Mouse (Mus musculus) kidney, embryonic 16.5 days (tissue): ENCODE measurements around the gene Gpr182. TPM values are rescaled to one million over a fixed set of nuclear protein-coding genes. Genes with fewer than 3 reads are reported as not detected.
"Not testable (repeated sequence)": the region's sequence is repeated elsewhere in the genome, so short reads cannot be mapped to it uniquely, and the experiment has no call there.

Source experiments
- ATAC-seq: fragments of 200-750 bp; cut with Nextera tagmentation; 2 replicates; pipeline ENCODE4 v1.8.0; 2017; ENCODE audit warnings: moderate TSS enrichment; ENCODE audit not compliant: low FRiP score, low TSS enrichment
- H3K27ac ChIP-seq: fragments of 300-500 bp; sonication (generic); 2 replicates; pipeline ENCODE4 v1.5.1; 2014; ENCODE audit warnings: low read length
- H3K27me3 ChIP-seq: fragments of 300-500 bp; sonication (generic); 2 replicates; pipeline ENCODE4 v1.6.1; 2014; ENCODE audit warnings: low read length, control low read depth, mixed read lengths; ENCODE audit not compliant: insufficient read depth
- H3K36me3 ChIP-seq: fragments of 300-500 bp; sonication (generic); 2 replicates; pipeline ENCODE4 v1.6.1; 2014; ENCODE audit warnings: low read length, control low read depth, mixed read lengths; ENCODE audit not compliant: insufficient read depth
- H3K4me1 ChIP-seq: fragments of 300-500 bp; sonication (generic); 2 replicates; pipeline ENCODE4 v1.6.1; 2014; ENCODE audit warnings: low read length, control low read depth, mixed read lengths; ENCODE audit not compliant: insufficient read depth
- H3K4me2 ChIP-seq: fragments of 300-500 bp; sonication (generic); replicated peaks from 2 replicates; pipeline ENCODE4 v1.6.1; 2014; ENCODE audit warnings: low read depth, low read length
- H3K4me3 ChIP-seq: fragments of 300-500 bp; sonication (generic); 2 replicates; pipeline ENCODE4 v1.5.1; 2014; ENCODE audit warnings: mild to moderate bottlenecking, low read length
- H3K9ac ChIP-seq: fragments of 300-500 bp; sonication (generic); replicated peaks from 2 replicates; pipeline ENCODE4 v1.6.1; 2014; ENCODE audit warnings: low read length
- H3K9me3 ChIP-seq: fragments of 300-500 bp; sonication (generic); 2 replicates; pipeline ENCODE4 v1.6.1; 2016; ENCODE audit warnings: low read length, control low read depth
- WGBS: fragments of 180-500 bp; shearing (Covaris S2); extraction: QIAGEN DNeasy Blood & Tissue Kit; methylation state at CpG from one replicate; pipeline ENCODE4 v1.1.7; 2014; 5-methylcytosine and 5-hydroxymethylcytosine counted together
- polyA plus RNA-seq: library from polyadenylated mRNA; unstranded; fragments of >200 nt; fragmentation: Nextera tagmentation; extraction: Ambion mirVana; gene quantifications from 2 replicates; pipeline ENCODE4 v1.2.1, GENCODE M21; 2015

Gpr182 gene
- polyA plus RNA-seq = 10.7 and 11.9 TPM in 2 replicates

- Histone ChIP-seq H3K4me3 (peak within 1 kb of the TSS; percentile 35), H3K4me2 (peak within 1 kb of the TSS; percentile 40), H3K9me3 (no peaks in the 10 kb centered on the region), H3K27me3 (no peaks in the 10 kb centered on the region), H3K27ac (peak within 1 kb of the TSS; percentile 32; the same call in 1 of the 2 replicates), H3K9ac (peak within 1 kb of the TSS; percentile 37), H3K36me3 (peaks cover 7% of the 10 kb centered on the region; the same call in 1 of the 2 replicates), H3K4me1 (peaks cover 49% of the 10 kb centered on the region)
- peak; percentile 20; the same call in 1 of the 2 replicates for ATAC-seq
- WGBS = 35% methylated on average over 8 of the region's 8 CpGs
Observed at GRCm38 (mm10) chr10:127751548-127751947, at the start of gene Gpr182. TSS of gene Gpr182 (minus strand) at chr10:127751732.

- Histone ChIP-seq H3K27ac (no peak within 1 kb of the TSS), H3K27me3 (no peaks in the 10 kb centered on the region), H3K9ac (no peak within 1 kb of the TSS), H3K4me3 (no peak within 1 kb of the TSS), H3K4me1 (no peaks in the 10 kb centered on the region), H3K36me3 (no peaks in the 10 kb centered on the region), H3K4me2 (no peak within 1 kb of the TSS), H3K9me3 (peaks cover 4% of the 10 kb centered on the region)
- ATAC-seq = no peak
- 78% methylated on average over 6 of the region's 6 CpGs for WGBS
Observed at GRCm38 (mm10) chr10:127800891-127801290, 49.4 kb upstream of the Gpr182 start, which contains the start of gene Rdh16. TSS of gene Rdh16 (plus strand) at chr10:127801152.

GRCm38 (mm10) chr10:127799295-127799694, 47.8 kb upstream of the Gpr182 start:
- Histone ChIP-seq H3K9me3 (peaks cover 4% of the 10 kb centered on the region), H3K27me3 (no peaks in the 10 kb centered on the region), H3K4me1 (no peaks in the 10 kb centered on the region), H3K36me3 (no peaks in the 10 kb centered on the region), H3K4me3 (no peak overlapping the region), H3K4me2 (no peak overlapping the region), H3K9ac (no peak overlapping the region), H3K27ac (no peak overlapping the region)
- 80% methylated on average over 1 of the region's 1 CpGs for WGBS
- peak; percentile 59; the same call in 1 of the 2 replicates for ATAC-seq

DNA sequence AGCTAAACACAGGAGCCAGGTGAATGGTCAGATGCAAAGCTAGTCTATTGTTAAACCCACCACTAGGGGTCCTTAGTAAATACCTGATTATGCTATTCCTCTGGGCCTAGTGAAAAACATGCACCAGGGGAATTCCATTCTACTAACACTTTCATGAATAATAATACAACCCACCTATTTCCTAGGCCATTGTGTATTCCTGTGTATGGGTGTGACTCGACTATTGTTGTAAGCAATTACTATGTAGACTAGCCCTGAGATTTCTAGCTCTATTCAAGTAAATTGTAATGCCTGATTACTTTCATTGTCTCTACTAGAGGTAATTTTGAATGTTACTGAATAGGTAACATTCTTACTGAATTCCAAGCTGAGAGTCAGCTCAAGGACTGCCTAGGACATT, 33.9 kb upstream of the Gpr182 start:
- not testable (repeated sequence) for H3K9me3 ChIP-seq, H3K36me3 ChIP-seq, H3K4me3 ChIP-seq, H3K4me2 ChIP-seq, H3K4me1 ChIP-seq, ATAC-seq, H3K9ac ChIP-seq, H3K27me3 ChIP-seq, H3K27ac ChIP-seq
- WGBS = 86% methylated on average over 1 of the region's 1 CpGs

GRCm38 (mm10) chr10:127782321-127782720, 30.8 kb upstream of the Gpr182 start:
- ATAC-seq, H3K36me3 ChIP-seq, H3K4me2 ChIP-seq, H3K27ac ChIP-seq, H3K9me3 ChIP-seq, H3K27me3 ChIP-seq, H3K9ac ChIP-seq, H3K4me1 ChIP-seq, H3K4me3 ChIP-seq: not testable (repeated sequence)
- WGBS = 97% methylated on average over 17 of the region's 17 CpGs

- H3K4me3 ChIP-seq = no peak within 1 kb of the TSS
- no peak within 1 kb of the TSS for H3K4me2 ChIP-seq
- WGBS = 73% methylated on average over 2 of the region's 2 CpGs
- H3K9ac ChIP-seq = no peak within 1 kb of the TSS
- H3K36me3 ChIP-seq = no peaks in the 10 kb centered on the region
- H3K4me1 ChIP-seq = no peaks in the 10 kb centered on the region
- H3K9me3 ChIP-seq = no peaks in the 10 kb centered on the region
- ATAC-seq = no peak
- H3K27ac ChIP-seq = no peak within 1 kb of the TSS
- H3K27me3 ChIP-seq = no peaks in the 10 kb centered on the region
Observed at GRCm38 (mm10) chr10:127776011-127776410, 24.5 kb upstream of the Gpr182 start, which contains the start of gene Rdh9. TSS of gene Rdh9 (plus strand) at chr10:127776386.

DNA sequence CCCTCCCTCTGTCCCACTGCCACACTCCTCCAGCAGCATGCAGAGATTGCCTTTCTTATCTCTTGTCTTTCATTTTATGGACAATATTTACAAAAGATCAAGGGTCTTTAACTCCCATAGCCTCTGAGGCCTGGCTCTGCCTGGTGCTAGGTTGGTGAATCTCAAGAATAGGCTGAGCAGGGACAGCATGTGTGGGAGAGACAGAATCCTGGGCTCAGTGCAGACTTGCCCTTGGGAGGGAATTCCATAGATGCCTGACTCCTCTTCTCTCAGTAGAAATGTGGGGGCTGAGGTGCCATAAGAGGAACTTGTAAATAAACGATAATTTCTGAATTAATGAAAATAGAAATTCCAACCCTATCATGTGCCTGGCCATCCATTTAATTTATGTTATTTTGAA, 15.0 kb upstream of the Gpr182 start:
- WGBS = 68% methylated on average over 1 of the region's 1 CpGs
- no peaks in the 10 kb centered on the region for H3K36me3 ChIP-seq
- no peaks in the 10 kb centered on the region for H3K9me3 ChIP-seq
- ATAC-seq = peak; percentile 50; the same call in 1 of the 2 replicates
- H3K27me3 ChIP-seq = no peaks in the 10 kb centered on the region
- peak overlapping the region; percentile 35; the same call in 1 of the 2 replicates for H3K27ac ChIP-seq
- no peak overlapping the region for H3K4me2 ChIP-seq
- H3K4me1 ChIP-seq = peaks cover 5% of the 10 kb centered on the region
- no peak overlapping the region for H3K9ac ChIP-seq
- no peak overlapping the region for H3K4me3 ChIP-seq

GRCm38 (mm10) chr10:127763914-127764680, 12.6 kb upstream of the Gpr182 start:
- no peak overlapping the region for H3K4me3 ChIP-seq
- H3K36me3 ChIP-seq = no peaks in the 10 kb centered on the region
- no peak overlapping the region for H3K4me2 ChIP-seq
- peak overlapping the region; percentile 84 for H3K27ac ChIP-seq
- H3K9ac ChIP-seq = peak overlapping the region; percentile 26; the same call in 1 of the 2 replicates
- H3K4me1 ChIP-seq = peaks cover 5% of the 10 kb centered on the region
- no peaks in the 10 kb centered on the region for H3K27me3 ChIP-seq
- peak; percentile 88 for ATAC-seq
- H3K9me3 ChIP-seq = no peaks in the 10 kb centered on the region
- 55% methylated on average over 12 of the region's 12 CpGs for WGBS

DNA sequence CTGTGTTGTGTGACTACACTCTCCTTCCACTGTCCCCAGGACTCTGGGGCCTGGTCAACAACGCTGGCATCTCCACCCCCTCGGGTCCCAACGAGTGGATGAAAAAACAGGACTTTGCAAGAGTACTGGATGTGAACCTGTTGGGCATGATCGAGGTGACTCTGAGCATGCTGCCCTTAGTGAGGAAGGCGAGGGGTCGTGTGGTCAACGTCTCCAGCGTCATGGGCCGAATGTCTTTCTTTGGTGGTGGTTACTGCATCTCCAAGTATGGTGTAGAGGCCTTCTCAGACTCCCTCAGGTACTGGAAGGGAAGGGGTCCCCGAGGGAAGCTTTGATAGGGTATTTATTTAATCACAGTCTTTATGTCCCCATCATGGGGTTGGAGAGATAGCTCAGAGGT, 11.4 kb upstream of the Gpr182 start:
- H3K27me3 ChIP-seq, H3K36me3 ChIP-seq, H3K4me2 ChIP-seq, H3K9ac ChIP-seq, ATAC-seq, H3K4me1 ChIP-seq, H3K4me3 ChIP-seq, H3K9me3 ChIP-seq: not testable (repeated sequence)
- 90% methylated on average over 10 of the region's 10 CpGs for WGBS
- H3K27ac ChIP-seq = peak overlapping the region; percentile 10; the same call in 1 of the 2 replicates
